Mouse (Mus musculus) spleen, adult 2 months (tissue): ENCODE measurements around the gene Mrs2. TPM values are rescaled to one million over a fixed set of nuclear protein-coding genes. Genes with fewer than 3 reads are reported as not detected.

Source experiments
- DNase-seq, 2 experiments: peaks; one replicate each; pipeline versions ENCODE4 v3.0.0 to v3.0.0-alpha.2; 2012 to 2021; ENCODE audit warnings: low spot score in 2 of 2, low read depth in 1 of 2
- H3K27ac ChIP-seq: fragments of 200-500 bp; 2 replicates; pipeline ENCODE4 v1.5.1; 2012; ENCODE audit warnings: low read length, inconsistent platforms; ENCODE audit not compliant: insufficient read depth
- H3K27me3 ChIP-seq: fragments of 200-500 bp; 2 replicates; pipeline ENCODE4 v1.6.1; 2012; ENCODE audit warnings: mild to moderate bottlenecking, moderate library complexity, low read length, inconsistent platforms; ENCODE audit not compliant: control insufficient read depth, insufficient read depth
- H3K36me3 ChIP-seq: fragments of 200-500 bp; 2 replicates; pipeline ENCODE4 v1.6.1; 2012; ENCODE audit warnings: mild to moderate bottlenecking, low read length, inconsistent platforms; ENCODE audit not compliant: control insufficient read depth, insufficient read depth
- H3K4me1 ChIP-seq: fragments of 200-500 bp; 2 replicates; pipeline ENCODE4 v1.6.1; 2011; ENCODE audit warnings: inconsistent platforms; ENCODE audit not compliant: control insufficient read depth, insufficient read depth, insufficient read length
- H3K4me3 ChIP-seq: fragments of 200-500 bp; 2 replicates; pipeline ENCODE4 v1.5.1; 2011; ENCODE audit warnings: mild to moderate bottlenecking, inconsistent platforms; ENCODE audit not compliant: insufficient read depth, insufficient read length; ENCODE audit errors: extremely low read depth
- CTCF ChIP-seq: fragments of 200-500 bp; IDR thresholded peaks from 2 replicates; pipeline ENCODE4 v1.5.1; 2011; ENCODE audit warnings: mild to moderate bottlenecking, inconsistent platforms; ENCODE audit not compliant: insufficient read depth, insufficient read length, insufficient replicate concordance; ENCODE audit errors: extremely low read depth
- POLR2A ChIP-seq: fragments of 200-500 bp; IDR thresholded peaks from 2 replicates; pipeline ENCODE4 v1.6.1; 2011; ENCODE audit warnings: low read depth, low read length, inconsistent platforms
- WGBS: fragments of 180-500 bp; shearing (Covaris S2); methylation state at CpG from one replicate; pipeline ENCODE4 v1.1.7; 2018; 5-methylcytosine and 5-hydroxymethylcytosine counted together
- polyA plus RNA-seq: library from polyadenylated mRNA; depleted of rRNA; stranded (reverse); fragments of >200 nt; gene quantifications from 2 replicates; pipeline ENCODE4 v1.2.3, GENCODE M21; 2012

Mrs2 gene
- polyA plus RNA-seq, 1 experiment = 11.6 TPM

GRCm38 (mm10) chr13:25020540-25020892 lies 337 bp upstream of the Mrs2 start:
- DNase-seq = no peak
- WGBS = 45% methylated on average over 4 of the region's 4 CpGs
- Histone ChIP-seq H3K27me3 (no peaks in the 10 kb centered on the region), H3K4me3 (peak overlapping the region; percentile 83), H3K27ac (peak overlapping the region; percentile 43; the same call in 1 of the 2 replicates), H3K36me3 (peaks cover 3% of the 10 kb centered on the region), H3K4me1 (peaks cover 7% of the 10 kb centered on the region; the same call in 1 of the 2 replicates)
- no peak for TF ChIP-seq CTCF
- TF ChIP-seq POLR2A = no peak

DNA sequence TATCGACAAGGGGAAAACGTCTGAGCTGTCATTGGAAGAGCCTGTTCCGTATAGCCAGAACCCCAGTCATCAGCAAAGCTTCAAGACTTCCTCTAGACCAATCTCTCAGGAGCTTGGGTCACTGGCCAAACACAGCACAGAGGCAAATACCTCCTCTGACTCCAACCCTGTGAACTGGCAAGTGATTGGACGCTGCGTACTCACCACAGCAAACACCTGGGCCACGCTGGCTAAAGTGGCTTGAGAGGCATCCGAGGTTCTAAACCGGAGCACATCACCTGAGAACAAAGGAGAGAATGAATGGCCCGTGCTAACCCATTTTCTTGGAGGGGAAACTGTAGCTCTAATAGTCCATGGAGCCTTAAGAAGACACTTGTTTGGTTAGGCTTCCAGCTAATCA lies 1.9 kb downstream of the Mrs2 start:
- Histone ChIP-seq H3K27ac (no peak overlapping the region), H3K4me1 (peaks cover 7% of the 10 kb centered on the region; the same call in 1 of the 2 replicates), H3K27me3 (no peaks in the 10 kb centered on the region), H3K36me3 (peaks cover 3% of the 10 kb centered on the region), H3K4me3 (no peak overlapping the region)
- no peak for TF ChIP-seq POLR2A
- DNase-seq = no peak
- 95% methylated on average over 9 of the region's 9 CpGs for WGBS

- Histone ChIP-seq H3K4me3 (no peak overlapping the region), H3K27ac (no peak overlapping the region), H3K4me1 (no peaks in the 10 kb centered on the region), H3K27me3 (no peaks in the 10 kb centered on the region), H3K36me3 (peaks cover 14% of the 10 kb centered on the region)
- DNase-seq = peak in 1 of 2 experiments; percentile 43
- 43% methylated on average over 6 of the region's 8 CpGs for WGBS
- no peak for TF ChIP-seq POLR2A
- no peak for TF ChIP-seq CTCF
These were observed 13.1 kb downstream of the Mrs2 start for GRCm38 (mm10) chr13:25007115-25007514.

DNA sequence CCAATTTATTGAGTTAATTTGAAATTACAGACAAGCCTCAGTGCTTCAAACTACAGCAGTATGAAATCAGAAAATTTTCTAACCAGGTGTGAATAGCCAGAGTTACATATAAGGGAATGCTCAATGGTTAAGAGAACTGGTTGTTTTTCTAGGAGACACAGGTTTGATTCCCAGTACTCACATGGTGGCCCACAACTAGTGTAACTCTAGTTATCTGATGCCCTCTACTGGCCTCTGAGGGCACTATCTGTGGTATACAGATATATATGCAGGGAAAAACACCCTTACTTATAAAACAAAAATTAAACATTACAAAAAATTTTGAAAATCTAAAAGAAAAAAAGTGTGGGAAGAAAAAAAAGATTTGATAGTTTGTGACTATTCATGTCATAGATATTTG lies 17.2 kb downstream of the Mrs2 start:
- no peak for DNase-seq
- Histone ChIP-seq H3K36me3 (peaks cover 38% of the 10 kb centered on the region), H3K4me1 (no peaks in the 10 kb centered on the region), H3K4me3 (no peak overlapping the region), H3K27me3 (no peaks in the 10 kb centered on the region), H3K27ac (no peak overlapping the region)
- TF ChIP-seq CTCF = no peak
- TF ChIP-seq POLR2A = no peak

GRCm38 (mm10) chr13:24999538-24999937 lies 20.6 kb downstream of the Mrs2 start:
- peaks cover 60% of the 10 kb centered on the region for H3K36me3 ChIP-seq
- TF ChIP-seq POLR2A (no peak), CTCF (no peak)
- no peak overlapping the region for H3K4me3 ChIP-seq
- H3K27ac ChIP-seq = no peak overlapping the region
- DNase-seq = no peak
- no peaks in the 10 kb centered on the region for H3K4me1 ChIP-seq
- WGBS = 99% methylated on average over 2 of the region's 2 CpGs
- H3K27me3 ChIP-seq = no peaks in the 10 kb centered on the region

GRCm38 (mm10) chr13:24993160-24993559 lies 27.0 kb downstream of the Mrs2 start:
- no peak overlapping the region for H3K4me3 ChIP-seq
- WGBS = 20% methylated on average over 2 of the region's 2 CpGs
- H3K36me3 ChIP-seq = peaks cover 51% of the 10 kb centered on the region

DNA sequence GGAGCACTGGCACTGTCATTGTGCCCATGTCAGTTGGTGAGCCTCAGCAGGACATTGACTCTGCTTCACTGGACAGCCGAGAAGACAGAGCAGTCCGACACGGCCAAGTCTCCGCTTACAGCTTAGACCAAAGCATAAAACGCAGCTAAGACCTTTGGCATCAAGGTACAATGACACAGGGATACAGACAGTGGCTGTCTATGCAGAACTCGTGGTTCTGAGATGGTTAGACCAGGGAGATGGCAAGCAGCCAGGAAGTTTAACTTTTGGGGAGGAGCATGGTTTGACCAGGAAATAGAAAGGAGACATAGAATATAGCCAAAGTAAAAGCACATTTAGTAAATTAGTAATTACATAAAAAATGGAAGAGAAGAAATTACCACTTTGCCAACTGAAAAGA lies 31.2 kb downstream of the Mrs2 start:
- H3K4me3 ChIP-seq = no peak overlapping the region
- H3K4me1 ChIP-seq = no peaks in the 10 kb centered on the region
- H3K36me3 ChIP-seq = peaks cover 19% of the 10 kb centered on the region
- TF ChIP-seq CTCF = no peak
- no peak for TF ChIP-seq POLR2A
- H3K27ac ChIP-seq = no peak overlapping the region
- no peak for DNase-seq
- no peaks in the 10 kb centered on the region for H3K27me3 ChIP-seq
- WGBS = 70% methylated on average over 6 of the region's 6 CpGs

More at GRCm38 (mm10) chr13:24993160-24993559, 27.0 kb downstream of the Mrs2 start:
- H3K27ac ChIP-seq = no peak overlapping the region
- H3K27me3 ChIP-seq = no peaks in the 10 kb centered on the region
- no peaks in the 10 kb centered on the region for H3K4me1 ChIP-seq
- TF ChIP-seq POLR2A (no peak), CTCF (no peak)
- no peak for DNase-seq
